ENCODE assay signal across 8 mouse cellular contexts in genomic region chr11:75282496-75283120, GRCm38 (mm10).
A peak's percentile ranks its signal among the peaks of the same experiment; 100 is the strongest.
DNase-seq lines count a peak whose midpoint lies in the region; ATAC-seq and TF ChIP-seq lines count a peak whose summit lies in the region.

No protein-coding gene starts in this region.

- no peak for DNase-seq in kidney, adult 18-20 months
- DNase-seq in embryonic facial prominence, embryonic 14.5 days (ENCODE audit: low spot score) = peak; percentile 33
- peak; percentile 38 to 56 for DNase-seq in kidney, postnatal 25 days
- peak; percentile 82 for DNase-seq in thymus, adult 2 months
- DNase-seq in left cerebral cortex, postnatal 4 days = no peak
- no peak for DNase-seq in urinary bladder, postnatal 36 days (ENCODE audit: low spot score in 2 of 2)

- no peak for ATAC-seq in kidney, embryonic 14.5 days (ENCODE audit: low FRiP score, low TSS enrichment)
- no peak for ATAC-seq in embryonic facial prominence, embryonic 14.5 days (ENCODE audit: low read depth)
- ATAC-seq in megakaryocyte-erythroid progenitor cell, adult 5-6 weeks (replicated peaks; ENCODE audit: low FRiP score, low TSS enrichment, poor library complexity, severe bottlenecking) = peak; percentile 73

- no peaks in the 10 kb centered on the region for H3K9me3 ChIP-seq in kidney, embryonic 14.5 days (ENCODE audit: control insufficient read depth, low read length)
- no peaks in the 10 kb centered on the region for H3K9me3 ChIP-seq in embryonic facial prominence, embryonic 14.5 days (ENCODE audit: control insufficient read depth, low read length)

- no peak for TF ChIP-seq CTCF in thymus, adult 2 months (IDR thresholded peaks at IDR 0.05; ENCODE audit: borderline replicate concordance, control insufficient read depth, extremely low read depth, insufficient read depth, low read length, poor library complexity)

- H3K9ac ChIP-seq in kidney, embryonic 14.5 days (ENCODE audit: low read depth, low read length) = no peak overlapping the region
- H3K9ac ChIP-seq in embryonic facial prominence, embryonic 14.5 days (ENCODE audit: low read depth, low read length) = no peak overlapping the region

- peak overlapping the region; percentile 17; the same call in 1 of the 2 replicates for H3K4me2 ChIP-seq in kidney, embryonic 14.5 days (replicated peaks; ENCODE audit: low read depth, low read length)
- H3K4me2 ChIP-seq in embryonic facial prominence, embryonic 14.5 days (ENCODE audit: low read depth, low read length) = peak overlapping the region; percentile 45; the same call in 1 of the 2 replicates

- no peak overlapping the region for H3K27ac ChIP-seq in kidney, embryonic 14.5 days (ENCODE audit: low read depth, low read length)
- no peak overlapping the region for H3K27ac ChIP-seq in embryonic facial prominence, embryonic 14.5 days (replicated peaks; ENCODE audit: low read depth, low read length)
- peak overlapping the region; percentile 72 for H3K27ac ChIP-seq in thymus, adult 2 months (ENCODE audit: control insufficient read depth, insufficient read depth, low read length)

- no peaks in the 10 kb centered on the region for H3K36me3 ChIP-seq in kidney, embryonic 14.5 days (ENCODE audit: control insufficient read depth, insufficient read depth, low read length)
- no peaks in the 10 kb centered on the region for H3K36me3 ChIP-seq in embryonic facial prominence, embryonic 14.5 days (ENCODE audit: control insufficient read depth, insufficient read depth, low read length)
- H3K36me3 ChIP-seq in thymus, adult 2 months (ENCODE audit: control insufficient read depth, insufficient read depth, low read length) = no peaks in the 10 kb centered on the region

- no peak overlapping the region for H3K4me3 ChIP-seq in kidney, embryonic 14.5 days (ENCODE audit: low read length)
- peak overlapping the region; percentile 12 for H3K4me3 ChIP-seq in embryonic facial prominence, embryonic 14.5 days (ENCODE audit: low read depth, low read length)
- peak overlapping the region; percentile 16 for H3K4me3 ChIP-seq in thymus, adult 2 months (ENCODE audit: control insufficient read depth, insufficient read depth, low read length)

- TF ChIP-seq POLR2A in thymus, adult 2 months (IDR thresholded peaks at IDR 0.05; ENCODE audit: control insufficient read depth, extremely low read depth, insufficient read depth, low read length, poor library complexity) = peak; percentile 37; the same call in 1 of the 2 replicates

- H3K27me3 ChIP-seq in kidney, embryonic 14.5 days (ENCODE audit: control insufficient read depth, insufficient read depth, low read length) = peaks cover 20% of the 10 kb centered on the region
- peaks cover 33% of the 10 kb centered on the region for H3K27me3 ChIP-seq in embryonic facial prominence, embryonic 14.5 days (replicated peaks; ENCODE audit: control insufficient read depth, insufficient read depth, low read length)
- no peaks in the 10 kb centered on the region for H3K27me3 ChIP-seq in thymus, adult 2 months (ENCODE audit: control insufficient read depth, insufficient read depth, low read length)

- WGBS in kidney, embryonic 14.5 days = 9% methylated on average over 13 of the region's 13 CpGs
- WGBS in embryonic facial prominence, embryonic 14.5 days = 11% methylated on average over 12 of the region's 13 CpGs
- 3% methylated on average over 13 of the region's 13 CpGs for WGBS in thymus, adult 2 months

- H3K4me1 ChIP-seq in kidney, embryonic 14.5 days (ENCODE audit: control insufficient read depth, insufficient read depth, low read length) = peaks cover 21% of the 10 kb centered on the region
- peaks cover 30% of the 10 kb centered on the region for H3K4me1 ChIP-seq in embryonic facial prominence, embryonic 14.5 days (ENCODE audit: control insufficient read depth, insufficient read depth, low read length)
- H3K4me1 ChIP-seq in thymus, adult 2 months (replicated peaks; ENCODE audit: control insufficient read depth, insufficient read depth, low read length) = peaks cover 48% of the 10 kb centered on the region

- intact Hi-C loops in left cerebral cortex, postnatal 4 days (cut with DNase I) = no loop called here

Comparison
In these comparisons a context has a peak if more than half of its experiments do, and no peak if none do; other contexts are left out.
1. DNase-seq: peak in embryonic facial prominence, embryonic 14.5 days (single experiment), kidney, postnatal 25 days (2 of 2) and thymus, adult 2 months (single experiment); none in kidney, adult 18-20 months (single experiment), left cerebral cortex, postnatal 4 days (single experiment) and urinary bladder, postnatal 36 days (0 of 2).